Mouse (Mus musculus) A20 (cell line): Measurements from ENCODE around the gene Snrpa.

ENCODE experiments used
- DNase-seq: peaks from one replicate; pipeline ENCODE4 v3.0.0-alpha.2; 2011; ENCODE audit warnings: low read depth, low spot score

The Snrpa gene

GRCm38 (mm10) chr7:27166614-27167474, 29.2 kb downstream of the Snrpa start, which contains the start of gene Egln2:
Gene Egln2, minus strand, starts transcription at chr7:27166802.
- peak; percentile 97 for DNase-seq

- peak; percentile 92 for DNase-seq
Measured at GRCm38 (mm10) chr7:27166229-27166613, 29.9 kb downstream of the Snrpa start.

GRCm38 (mm10) chr7:27165696-27166095, 30.4 kb downstream of the Snrpa start:
- peak; percentile 41 for DNase-seq

- DNase-seq: no peak
Measured at GRCm38 (mm10) chr7:27165007-27165655, 30.9 kb downstream of the Snrpa start.

GRCm38 (mm10) chr7:27164112-27164947, 31.7 kb downstream of the Snrpa start:
- no peak for DNase-seq

- DNase-seq: no peak
Measured at GRCm38 (mm10) chr7:27163450-27163805, 32.6 kb downstream of the Snrpa start.

GRCm38 (mm10) chr7:27162780-27163449, 33.2 kb downstream of the Snrpa start:
- no peak for DNase-seq

GRCm38 (mm10) chr7:27161744-27162143, 34.3 kb downstream of the Snrpa start:
- DNase-seq: no peak

GRCm38 (mm10) chr7:27160921-27161320, 35.1 kb downstream of the Snrpa start:
- DNase-seq: no peak

- DNase-seq: peak; percentile 80
Measured at GRCm38 (mm10) chr7:27159882-27160281, 36.2 kb downstream of the Snrpa start.

- no peak for DNase-seq
Measured at GRCm38 (mm10) chr7:27159256-27159655, 36.8 kb downstream of the Snrpa start.

- no peak for DNase-seq
Measured at GRCm38 (mm10) chr7:27158171-27158570, 37.9 kb downstream of the Snrpa start.

- DNase-seq: no peak
Measured at GRCm38 (mm10) chr7:27156005-27156404, 40.1 kb downstream of the Snrpa start.

- no peak for DNase-seq
Measured at GRCm38 (mm10) chr7:27153205-27153764, 42.8 kb downstream of the Snrpa start, which contains the start of gene Cyp2t4. Gene Cyp2t4, plus strand, starts transcription at chr7:27153714.
